Comparison of ENCODE assay signal across 10 mouse cellular contexts in the genomic region with DNA sequence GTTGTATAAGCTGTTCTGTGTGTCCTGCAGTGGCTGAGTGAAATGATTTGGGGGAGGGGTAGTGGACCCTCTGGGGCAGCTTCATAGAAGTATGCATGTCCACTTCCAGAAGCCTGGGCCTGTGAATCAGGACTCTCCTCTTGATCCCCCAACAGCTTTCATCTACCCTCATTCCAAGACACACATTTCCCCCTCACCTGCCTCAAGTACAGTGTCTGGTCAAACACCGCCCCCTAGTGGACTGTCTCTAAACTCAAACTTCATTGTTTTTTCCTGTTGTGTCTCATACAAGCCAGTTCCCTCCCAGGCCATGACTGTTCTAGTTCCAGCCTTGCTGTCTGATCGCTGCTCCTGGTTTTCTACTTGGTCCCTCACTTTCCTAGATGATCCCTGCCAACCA. TPM values are rescaled to one million over a fixed set of nuclear protein-coding genes. Genes with fewer than 3 reads are reported as not detected.
DNase-seq lines count a peak whose midpoint lies in the region; ATAC-seq and TF ChIP-seq lines count a peak whose summit lies in the region.
"Had no signal": no experiment of that assay in that cellular context is flagged by ENCODE, and none has a peak within 500 bp of the region (broad histone marks: within the 10 kb centered on the region; RNA-seq: fewer than 3 reads in every experiment).

No protein-coding gene starts in this region.

- WGBS in liver, adult 2 months, result 39% methylated on average over 2 of the region's 2 CpGs
- WGBS in liver, embryonic 11.5 days, result 6% methylated on average over 2 of the region's 2 CpGs
- WGBS in hindbrain, postnatal 0 days, result 11% methylated on average over 2 of the region's 2 CpGs
- WGBS in limb, embryonic 13.5 days, result 15% methylated on average over 2 of the region's 2 CpGs
- WGBS in neural tube, embryonic 14.5 days, result 20% methylated on average over 2 of the region's 2 CpGs

- no peaks in the 10 kb centered on the region for H3K9me3 ChIP-seq in liver, embryonic 11.5 days (ENCODE audit: control insufficient read depth, low read length)
- H3K9me3 ChIP-seq in hindbrain, postnatal 0 days (ENCODE audit: low read length), result no peaks in the 10 kb centered on the region
- no peaks in the 10 kb centered on the region for H3K9me3 ChIP-seq in limb, embryonic 13.5 days
- H3K9me3 ChIP-seq in neural tube, embryonic 14.5 days (ENCODE audit: control insufficient read depth, low read length), result no peaks in the 10 kb centered on the region

- no peak overlapping the region for H3K4me2 ChIP-seq in liver, embryonic 11.5 days
- H3K4me2 ChIP-seq in hindbrain, postnatal 0 days (ENCODE audit: low read depth, low read length), result no peak overlapping the region
- H3K4me2 ChIP-seq in limb, embryonic 13.5 days (replicated peaks), result no peak overlapping the region
- H3K4me2 ChIP-seq in neural tube, embryonic 14.5 days (ENCODE audit: low read depth, low read length), result no peak overlapping the region

- DNase-seq in liver, adult 2 months (ENCODE audit: extremely low read depth, low read depth, low spot score), result peak; percentile 28
- no peak for DNase-seq in liver, embryonic 11.5 days (ENCODE audit: low spot score)
- peak; percentile 23 to 80 for DNase-seq in adrenal gland, adult (ENCODE audit: inconsistent age in 2 of 2, low spot score in 1 of 2)
- DNase-seq in hindbrain, postnatal 0 days (ENCODE audit: low spot score), result peak; percentile 70
- peak; percentile 85 for DNase-seq in thymus, postnatal 4 days

- no peaks in the 10 kb centered on the region for H3K79me2 ChIP-seq in liver, adult 2 months (ENCODE audit: control insufficient read depth, insufficient read depth, low read length)

- H3K4me1 ChIP-seq in liver, adult 2 months (ENCODE audit: control insufficient read depth, insufficient read depth, low read length), result no peaks in the 10 kb centered on the region
- H3K4me1 ChIP-seq in liver, embryonic 11.5 days (replicated peaks; ENCODE audit: control insufficient read depth, insufficient read depth, low read length), result no peaks in the 10 kb centered on the region
- H3K4me1 ChIP-seq in cortical plate, adult 2 months (ENCODE audit: control insufficient read depth, insufficient read depth, low read length), result no peaks in the 10 kb centered on the region
- no peaks in the 10 kb centered on the region for H3K4me1 ChIP-seq in hindbrain, postnatal 0 days (ENCODE audit: insufficient read depth, low read length)
- 0 out of 2 replicates have a peak, but pooled peaks cover 3% of the 10 kb centered on the region for H3K4me1 ChIP-seq in limb, embryonic 13.5 days
- no peaks in the 10 kb centered on the region for H3K4me1 ChIP-seq in neural tube, embryonic 14.5 days (ENCODE audit: control insufficient read depth, insufficient read depth, low read length)

- H3K27ac ChIP-seq in liver, adult 2 months (replicated peaks; ENCODE audit: insufficient read depth, low read depth, low read length), result no peak overlapping the region
- H3K27ac ChIP-seq in liver, embryonic 11.5 days (ENCODE audit: low read depth, low read length), result no peak overlapping the region
- H3K27ac ChIP-seq in cortical plate, adult 2 months (ENCODE audit: insufficient read depth, low read length), result no peak overlapping the region
- no peak overlapping the region for H3K27ac ChIP-seq in hindbrain, postnatal 0 days
- no peak overlapping the region for H3K27ac ChIP-seq in limb, embryonic 13.5 days
- no peak overlapping the region for H3K27ac ChIP-seq in neural tube, embryonic 14.5 days (ENCODE audit: low read depth, low read length)
- H3K27ac ChIP-seq: macrophage had no signal

- no peak overlapping the region for H3K4me3 ChIP-seq in liver, adult 2 months (ENCODE audit: insufficient read depth, low read depth, low read length)
- no peak overlapping the region for H3K4me3 ChIP-seq in liver, embryonic 11.5 days (ENCODE audit: low read depth, low read length)
- no peak overlapping the region for H3K4me3 ChIP-seq in cortical plate, adult 2 months (ENCODE audit: insufficient read depth, low read length)
- no peak overlapping the region for H3K4me3 ChIP-seq in hindbrain, postnatal 0 days (ENCODE audit: low read length)
- H3K4me3 ChIP-seq in limb, embryonic 13.5 days, result no peak overlapping the region
- no peak overlapping the region for H3K4me3 ChIP-seq in neural tube, embryonic 14.5 days (ENCODE audit: low read depth, low read length)
- H3K4me3 ChIP-seq: erythroblast, embryonic 14.5 days had no signal

- TF ChIP-seq CTCF in liver, adult 2 months (IDR thresholded peaks at IDR 0.05; ENCODE audit: low read depth, low read length), result peak; percentile 56
- peak; percentile 66 for TF ChIP-seq CTCF in cortical plate, adult 2 months (IDR thresholded peaks at IDR 0.05; ENCODE audit: extremely low read depth, insufficient read depth, low read length)
- peak; percentile 79 for TF ChIP-seq CTCF in hindbrain, postnatal 0 days (IDR thresholded peaks at IDR 0.05; ENCODE audit: low read depth)

- no peaks in the 10 kb centered on the region for H3K27me3 ChIP-seq in liver, adult 2 months (ENCODE audit: control insufficient read depth, insufficient read depth, low read length)
- no peaks in the 10 kb centered on the region for H3K27me3 ChIP-seq in liver, embryonic 11.5 days (replicated peaks; ENCODE audit: control insufficient read depth, insufficient read depth, low read length)
- H3K27me3 ChIP-seq in hindbrain, postnatal 0 days (ENCODE audit: insufficient read depth, low read length), result no peaks in the 10 kb centered on the region
- H3K27me3 ChIP-seq in limb, embryonic 13.5 days, result no peaks in the 10 kb centered on the region
- no peaks in the 10 kb centered on the region for H3K27me3 ChIP-seq in neural tube, embryonic 14.5 days (ENCODE audit: control insufficient read depth, insufficient read depth, low read length)

- no peak for TF ChIP-seq POLR2A in liver, adult 2 months (IDR thresholded peaks at IDR 0.05; ENCODE audit: extremely low read depth, insufficient read depth, low read length)
- TF ChIP-seq POLR2A in cortical plate, adult 2 months (IDR thresholded peaks at IDR 0.05; ENCODE audit: extremely low read depth, insufficient read depth, low read length), result no peak

- no peak for ATAC-seq in liver, embryonic 11.5 days (replicated peaks; ENCODE audit: low FRiP score)
- ATAC-seq in hindbrain, postnatal 0 days, result peak; percentile 31; the same call in 1 of the 2 replicates
- peak; percentile 46 for ATAC-seq in limb, embryonic 13.5 days (ENCODE audit: low FRiP score, low read depth)
- 0 out of 2 replicates have a peak, but pooled peaks have one; percentile 18 for ATAC-seq in neural tube, embryonic 14.5 days (ENCODE audit: low read depth)

- H3K36me3 ChIP-seq in liver, adult 2 months (ENCODE audit: control insufficient read depth, insufficient read depth, low read length), result peaks cover 27% of the 10 kb centered on the region
- H3K36me3 ChIP-seq in liver, embryonic 11.5 days (ENCODE audit: control insufficient read depth, insufficient read depth, low read length), result no peaks in the 10 kb centered on the region
- H3K36me3 ChIP-seq in hindbrain, postnatal 0 days (ENCODE audit: insufficient read depth, low read length), result no peaks in the 10 kb centered on the region
- H3K36me3 ChIP-seq in limb, embryonic 13.5 days, result peaks cover 35% of the 10 kb centered on the region
- no peaks in the 10 kb centered on the region for H3K36me3 ChIP-seq in neural tube, embryonic 14.5 days (ENCODE audit: control insufficient read depth, insufficient read depth, low read length)

- H3K9ac ChIP-seq in liver, adult 2 months (ENCODE audit: low read depth, low read length), result no peak overlapping the region
- no peak overlapping the region for H3K9ac ChIP-seq in liver, embryonic 11.5 days (ENCODE audit: low read depth, low read length)
- no peak overlapping the region for H3K9ac ChIP-seq in hindbrain, postnatal 0 days (replicated peaks; ENCODE audit: low read length)
- H3K9ac ChIP-seq in limb, embryonic 13.5 days, result no peak overlapping the region
- H3K9ac ChIP-seq in neural tube, embryonic 14.5 days (replicated peaks; ENCODE audit: low read depth, low read length), result no peak overlapping the region

RNA-seq across cellular contexts. Expression of a gene that starts 9.9 kb away (rescaled TPM):
- 0.07 TPM in 1 of 2 replicates, not detected in the other for total RNA-seq in liver, adult 2 months (2014; rRNA removed)
- polyA plus RNA-seq in liver, adult 2 months (2012; rRNA removed), result 0.07 and 0.10 TPM in 2 replicates
- polyA plus RNA-seq in liver, embryonic 11.5 days (2014; fragmentation: Nextera tagmentation; extraction: Ambion mirVana), result 0.25 TPM in 1 of 2 replicates, not detected in the other
- polyA plus RNA-seq in cortical plate, adult 2 months (2012; rRNA removed), result 0.19 and 0.23 TPM in 2 replicates
- total RNA-seq in hindbrain, postnatal 0 days (2014; rRNA removed), result 0.21 TPM in 1 of 2 replicates, not detected in the other
- 0.20 and 0.66 TPM in 2 replicates for polyA plus RNA-seq in hindbrain, postnatal 0 days (2015; fragmentation: Nextera tagmentation; extraction: Ambion mirVana)
- polyA plus RNA-seq in limb, embryonic 13.5 days (2015; fragmentation: Nextera tagmentation; extraction: Ambion mirVana), result 0.27 and 0.41 TPM in 2 replicates
- 0.29 TPM in 1 of 2 replicates, not detected in the other for polyA plus RNA-seq in neural tube, embryonic 14.5 days (2014; fragmentation: Nextera tagmentation; extraction: Ambion mirVana)
- polyA plus RNA-seq: erythroblast, embryonic 14.5 days; macrophage had no signal

RNA-seq across cellular contexts. Expression of a gene that starts 53.1 kb away (rescaled TPM):
- total RNA-seq in liver, adult 2 months (2014; rRNA removed), result not detected in 2 replicates
- not detected in 2 replicates for polyA plus RNA-seq in liver, adult 2 months (2012; rRNA removed)
- not detected in 2 replicates for polyA plus RNA-seq in liver, embryonic 11.5 days (2014; fragmentation: Nextera tagmentation; extraction: Ambion mirVana)
- polyA plus RNA-seq in cortical plate, adult 2 months (2012; rRNA removed), result not detected in 2 replicates
- not detected in 2 replicates for total RNA-seq in hindbrain, postnatal 0 days (2014; rRNA removed)
- polyA plus RNA-seq in hindbrain, postnatal 0 days (2015; fragmentation: Nextera tagmentation; extraction: Ambion mirVana), result not detected in 2 replicates
- not detected in 2 replicates for polyA plus RNA-seq in limb, embryonic 13.5 days (2015; fragmentation: Nextera tagmentation; extraction: Ambion mirVana)
- polyA plus RNA-seq in neural tube, embryonic 14.5 days (2014; fragmentation: Nextera tagmentation; extraction: Ambion mirVana), result not detected in 2 replicates
- polyA plus RNA-seq: erythroblast, embryonic 14.5 days; macrophage had no signal
